Mouse (Mus musculus) embryonic fibroblast, embryonic 13.5 days (primary cell): ENCODE measurements at regions not wholly inside any gene's neighbourhood (a gene's known extent, or its start where the extent isn't known, plus 50 kb on each side); places are given as distances from the start of the nearest gene placed in this dataset.

ENCODE experiments used
- CTCF ChIP-seq: IDR thresholded peaks from 2 replicates; pipeline ENCODE4 v1.5.1; 2011; ENCODE audit warnings: mild to moderate bottlenecking, control low read depth, low read length, moderate library complexity, borderline replicate concordance; ENCODE audit not compliant: insufficient read depth
- POLR2A ChIP-seq: IDR thresholded peaks from 2 replicates; pipeline ENCODE4 v1.6.1; 2011; ENCODE audit warnings: low read depth, mild to moderate bottlenecking, control low read depth, low read length, moderate library complexity

GRCm38 (mm10) chr5:68329311-68329710, 297.7 kb downstream of the Grxcr1 start:
- TF ChIP-seq CTCF, result no peak
- no peak for TF ChIP-seq POLR2A
